Mouse (Mus musculus) hindbrain, embryonic 10.5 days (tissue): ENCODE data around the gene Rps28. TPM values are rescaled to one million over a fixed set of nuclear protein-coding genes. Genes with fewer than 3 reads are reported as not detected.
"Not testable (repeated sequence)": the region's sequence is repeated elsewhere in the genome, so short reads cannot be mapped to it uniquely, and the experiment has no call there.

Experiments
- DNase-seq: peaks from one replicate; pipeline ENCODE4 v3.0.0-alpha.2; 2017; ENCODE audit warnings: low spot score
- H3K27ac ChIP-seq: fragments of 300-500 bp; sonication (generic); 2 replicates; pipeline ENCODE4 v1.5.1; 2016; ENCODE audit warnings: mild to moderate bottlenecking, moderate library complexity
- H3K27me3 ChIP-seq: fragments of 300-500 bp; sonication (generic); 2 replicates; pipeline ENCODE4 v1.6.1; 2016; ENCODE audit warnings: mild to moderate bottlenecking; ENCODE audit not compliant: poor library complexity, insufficient read depth, severe bottlenecking
- H3K36me3 ChIP-seq: fragments of 300-500 bp; sonication (generic); 2 replicates; pipeline ENCODE4 v1.6.1; 2016; ENCODE audit warnings: mild to moderate bottlenecking, moderate library complexity
- H3K4me1 ChIP-seq: fragments of 300-500 bp; sonication (generic); replicated peaks from 2 replicates; pipeline ENCODE4 v1.6.1; 2016; ENCODE audit warnings: mild to moderate bottlenecking
- H3K4me3 ChIP-seq: fragments of 300-500 bp; sonication (generic); 2 replicates; pipeline ENCODE4 v1.5.1; 2016; ENCODE audit warnings: mild to moderate bottlenecking, moderate library complexity
- H3K9me3 ChIP-seq: fragments of 300-500 bp; sonication (generic); 2 replicates; pipeline ENCODE4 v1.6.1; 2016; ENCODE audit warnings: mild to moderate bottlenecking, moderate library complexity
- whole genome bisulfite sequencing: fragments of 180-500 bp; shearing (Covaris S2); methylation state at CpG from one replicate; pipeline ENCODE4 v1.1.7; 2016; 5-methylcytosine and 5-hydroxymethylcytosine counted together
- polyA plus RNA-seq: library from polyadenylated mRNA; unstranded; fragments of >200 nt; fragmentation: Nextera tagmentation; extraction: Ambion mirVana; gene quantifications from 2 replicates; pipeline ENCODE4 v1.2.1, GENCODE M21; 2016

Gene Rps28
- polyA plus RNA-seq, 1 experiment from 2014 or later, result 712 TPM

GRCm38 (mm10) chr17:33824997-33825330, 602 bp upstream of the Rps28 start:
- not testable (repeated sequence) for H3K27me3 ChIP-seq, H3K9me3 ChIP-seq, DNase-seq
- Histone ChIP-seq H3K4me3 (peak overlapping the region; percentile 85), H3K36me3 (peaks cover 65% of the 10 kb centered on the region), H3K27ac (peak overlapping the region; percentile 93), H3K4me1 (peaks cover 35% of the 10 kb centered on the region)
- WGBS, result 9% methylated on average over 6 of the region's 6 CpGs

GRCm38 (mm10) chr17:33823171-33823570, 1.2 kb downstream of the Rps28 start:
- Histone ChIP-seq H3K4me1 (peaks cover 48% of the 10 kb centered on the region), H3K27ac (peak overlapping the region; percentile 93), H3K36me3 (peaks cover 65% of the 10 kb centered on the region), H3K4me3 (peak overlapping the region; percentile 85)
- DNase-seq, H3K27me3 ChIP-seq, H3K9me3 ChIP-seq: not testable (repeated sequence)
- 83% methylated on average over 8 of the region's 8 CpGs for WGBS

GRCm38 (mm10) chr17:33822436-33822959, 1.9 kb downstream of the Rps28 start:
- Histone ChIP-seq H3K9me3 (no peaks in the 10 kb centered on the region), H3K27me3 (no peaks in the 10 kb centered on the region), H3K4me3 (peak overlapping the region; percentile 85; the same call in 1 of the 2 replicates), H3K27ac (0 out of 2 replicates have a peak overlapping the region, but pooled peaks have one; percentile 2), H3K4me1 (peaks cover 55% of the 10 kb centered on the region), H3K36me3 (peaks cover 63% of the 10 kb centered on the region)
- WGBS, result 83% methylated on average over 1 of the region's 1 CpGs
- DNase-seq, result no peak

- no peak for DNase-seq
- Histone ChIP-seq H3K4me3 (peak overlapping the region; percentile 60), H3K27me3 (no peaks in the 10 kb centered on the region), H3K36me3 (peaks cover 54% of the 10 kb centered on the region), H3K27ac (peak overlapping the region; percentile 93), H3K4me1 (peaks cover 49% of the 10 kb centered on the region), H3K9me3 (no peaks in the 10 kb centered on the region)
- WGBS, result 23% methylated on average over 33 of the region's 33 CpGs
Measured at GRCm38 (mm10) chr17:33817969-33818643, 6.3 kb downstream of the Rps28 start.

DNA sequence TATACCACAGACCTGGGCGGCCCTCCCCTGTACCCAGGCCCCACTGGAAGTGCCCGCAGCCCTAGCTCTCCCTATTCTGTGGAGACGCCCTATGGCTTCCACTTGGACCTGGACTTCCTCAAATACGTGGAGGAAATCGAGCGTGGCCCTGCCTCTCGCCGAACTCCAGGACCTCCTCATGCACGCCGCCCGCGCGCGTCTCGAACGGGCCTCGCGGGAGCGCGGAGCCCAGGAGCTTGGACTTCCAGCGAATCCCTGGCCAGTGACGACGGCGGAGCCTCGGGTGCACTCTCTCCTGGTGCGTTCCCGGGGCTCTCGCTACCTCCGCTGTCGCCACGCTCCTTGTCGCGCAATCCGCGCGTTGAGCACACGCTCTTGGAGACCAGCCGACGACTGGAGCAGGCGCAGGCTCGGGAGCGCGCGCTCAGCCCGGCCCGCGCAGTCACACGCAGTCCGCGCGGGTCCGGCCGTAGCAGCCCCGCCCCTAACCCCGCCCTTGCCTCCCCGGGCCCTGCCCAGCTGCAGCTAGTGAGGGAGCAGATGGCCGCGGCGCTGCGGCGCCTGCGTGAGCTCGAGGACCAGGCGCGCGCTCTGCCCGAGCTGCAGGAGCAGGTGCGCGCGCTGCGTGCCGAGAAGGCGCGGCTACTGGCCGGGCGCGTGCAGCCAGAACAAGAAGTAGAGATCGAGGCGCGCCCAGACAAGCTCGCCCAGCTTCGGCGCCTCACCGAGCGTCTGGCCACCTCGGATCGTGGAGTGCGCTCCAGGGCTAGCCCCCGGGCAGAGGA, 7.0 kb downstream of the Rps28 start:
- peak overlapping the region; percentile 60 for H3K4me3 ChIP-seq

GRCm38 (mm10) chr17:33816612-33817011, 7.8 kb downstream of the Rps28 start:
- DNase-seq, result no peak
- WGBS, result 77% methylated on average over 5 of the region's 5 CpGs
- no peaks in the 10 kb centered on the region for H3K9me3 ChIP-seq
- peak overlapping the region; percentile 60 for H3K4me3 ChIP-seq
- peaks cover 10% of the 10 kb centered on the region; the same call in 1 of the 2 replicates for H3K27me3 ChIP-seq
- peak overlapping the region; percentile 93; the same call in 1 of the 2 replicates for H3K27ac ChIP-seq
- H3K4me1 ChIP-seq, result peaks cover 37% of the 10 kb centered on the region
- H3K36me3 ChIP-seq, result peaks cover 39% of the 10 kb centered on the region

More for the DNA sequence above, 7.0 kb downstream of the Rps28 start:
- Histone ChIP-seq H3K4me1 (peaks cover 44% of the 10 kb centered on the region), H3K27me3 (peaks cover 3% of the 10 kb centered on the region; the same call in 1 of the 2 replicates), H3K9me3 (no peaks in the 10 kb centered on the region), H3K27ac (peak overlapping the region; percentile 93), H3K36me3 (peaks cover 46% of the 10 kb centered on the region)
- DNase-seq, result peak; percentile 96
- whole genome bisulfite sequencing, result under 1% methylated on average over 89 of the region's 89 CpGs

- no peak for DNase-seq
- Histone ChIP-seq H3K27ac (no peak overlapping the region), H3K36me3 (peaks cover 27% of the 10 kb centered on the region), H3K9me3 (no peaks in the 10 kb centered on the region), H3K4me3 (no peak overlapping the region), H3K4me1 (peaks cover 42% of the 10 kb centered on the region), H3K27me3 (peaks cover 22% of the 10 kb centered on the region)
- 90% methylated on average over 6 of the region's 6 CpGs for WGBS
Measured at GRCm38 (mm10) chr17:33815399-33815798, 9.0 kb downstream of the Rps28 start.

- H3K9me3 ChIP-seq, result no peaks in the 10 kb centered on the region
- H3K36me3 ChIP-seq, result peaks cover 3% of the 10 kb centered on the region; the same call in 1 of the 2 replicates
- no peak for DNase-seq
- no peak overlapping the region for H3K27ac ChIP-seq
- H3K4me1 ChIP-seq, result peaks cover 33% of the 10 kb centered on the region
- peaks cover 23% of the 10 kb centered on the region for H3K27me3 ChIP-seq
- WGBS, result 66% methylated on average over 4 of the region's 4 CpGs
- no peak overlapping the region for H3K4me3 ChIP-seq
Measured at GRCm38 (mm10) chr17:33812990-33813389, 11.4 kb downstream of the Rps28 start.

DNA sequence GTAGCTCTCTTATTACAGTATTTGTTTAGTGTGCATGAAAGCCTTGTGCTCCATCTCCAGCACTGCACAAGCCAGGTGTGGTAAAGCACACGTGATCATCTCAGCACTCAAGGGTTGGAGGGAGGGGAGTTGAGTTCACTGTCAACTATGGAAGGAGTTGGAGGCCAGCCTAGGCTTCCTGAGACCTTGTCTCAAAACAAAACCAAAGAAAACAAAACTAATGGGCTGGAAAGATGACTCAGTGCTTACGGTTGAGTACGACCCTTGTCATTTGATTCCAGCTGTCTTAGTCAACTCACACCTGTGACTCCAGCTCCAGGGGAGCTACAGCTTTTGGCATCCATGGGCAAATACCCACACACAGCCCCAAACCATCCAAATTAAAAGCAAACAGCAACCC, 11.9 kb downstream of the Rps28 start:
- WGBS, result 66% methylated on average over 3 of the region's 3 CpGs
- no peak overlapping the region for H3K27ac ChIP-seq
- H3K27me3 ChIP-seq, result peaks cover 23% of the 10 kb centered on the region
- DNase-seq, result no peak
- H3K9me3 ChIP-seq, result no peaks in the 10 kb centered on the region
- peaks cover 29% of the 10 kb centered on the region for H3K4me1 ChIP-seq
- H3K4me3 ChIP-seq, result no peak overlapping the region
- H3K36me3 ChIP-seq, result no peaks in the 10 kb centered on the region; the same call in 1 of the 2 replicates

- 29% methylated on average over 7 of the region's 7 CpGs for WGBS
- H3K27me3 ChIP-seq, result peaks cover 23% of the 10 kb centered on the region
Measured at GRCm38 (mm10) chr17:33811142-33811516, 13.2 kb downstream of the Rps28 start.

DNA sequence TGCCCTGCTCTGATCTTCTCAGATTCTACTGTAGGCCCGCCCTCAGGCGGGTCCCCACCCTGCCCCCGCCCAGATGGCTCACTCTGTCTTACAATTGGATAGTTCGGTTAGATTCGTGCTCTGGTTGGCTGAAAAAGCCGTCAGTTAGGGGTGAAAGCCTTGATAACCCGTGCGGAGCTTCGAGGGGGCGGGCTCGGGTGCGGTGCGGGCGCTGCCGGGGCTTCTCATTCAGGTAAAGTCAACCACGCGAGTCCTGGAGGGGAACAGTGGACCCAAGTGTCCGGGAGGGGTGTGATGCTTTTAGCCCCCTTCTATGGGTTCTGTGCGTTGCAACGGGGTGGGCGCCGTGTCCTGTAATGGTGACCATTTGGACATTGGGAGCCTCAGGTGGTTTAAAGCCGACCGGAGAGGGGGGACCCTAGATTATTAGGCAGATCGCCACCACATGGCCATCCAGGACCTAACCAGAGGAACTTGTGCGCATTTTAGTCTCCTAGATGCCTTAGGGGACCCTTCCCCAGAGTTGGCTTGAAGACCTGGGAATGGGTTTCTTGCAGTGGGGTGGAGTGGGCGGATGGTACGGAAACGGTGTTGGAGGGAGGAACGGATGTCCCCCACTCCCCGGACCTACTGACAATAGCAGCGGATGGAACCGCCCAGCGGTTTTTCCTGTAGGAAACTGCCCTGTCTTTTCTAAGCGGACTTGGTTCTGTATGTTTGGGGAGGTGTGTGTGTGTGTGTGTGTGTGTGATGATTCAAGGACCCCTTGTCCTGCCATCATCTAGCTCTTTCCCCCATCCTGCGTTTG, 13.8 kb downstream of the Rps28 start, which contains the start of gene Kank3:
TSS of gene Kank3 (plus strand) at position 186 of the 808 bp plus-strand sequence.
- WGBS, result 1% methylated on average over 36 of the region's 36 CpGs
- H3K36me3 ChIP-seq, result no peaks in the 10 kb centered on the region; the same call in 1 of the 2 replicates
- no peaks in the 10 kb centered on the region for H3K9me3 ChIP-seq
- peak within 1 kb of the TSS; percentile 64 for H3K4me3 ChIP-seq
- H3K27me3 ChIP-seq, result peaks cover 23% of the 10 kb centered on the region
- peak within 1 kb of the TSS; percentile 75 for H3K27ac ChIP-seq
- DNase-seq, result peak; percentile 92
- peaks cover 20% of the 10 kb centered on the region for H3K4me1 ChIP-seq

More at GRCm38 (mm10) chr17:33811142-33811516, 13.2 kb downstream of the Rps28 start:
- Histone ChIP-seq H3K4me1 (peaks cover 20% of the 10 kb centered on the region), H3K36me3 (no peaks in the 10 kb centered on the region; the same call in 1 of the 2 replicates), H3K27ac (0 out of 2 replicates have a peak overlapping the region, but pooled peaks have one; percentile 31), H3K4me3 (peak overlapping the region; percentile 64), H3K9me3 (no peaks in the 10 kb centered on the region)
- DNase-seq, result no peak

DNA sequence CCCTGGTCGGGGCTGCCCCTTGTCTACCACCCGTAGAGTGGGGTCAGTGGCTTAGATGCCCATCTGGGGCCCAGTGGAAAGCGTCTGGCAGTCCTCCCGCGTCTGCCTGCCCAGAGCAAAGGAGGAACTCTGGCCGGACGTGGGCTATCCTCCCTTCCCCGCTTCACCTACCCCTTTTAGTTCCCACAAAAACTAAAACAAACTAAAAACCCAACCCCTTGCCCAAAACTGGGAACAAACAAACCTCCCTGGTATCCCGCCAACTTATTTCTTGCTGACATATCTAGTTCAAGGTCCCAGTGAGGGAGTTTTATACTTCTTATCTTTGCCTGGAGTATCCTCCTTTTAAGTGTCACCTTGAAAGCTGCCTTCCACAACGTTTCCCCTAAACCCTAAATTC, 16.2 kb downstream of the Rps28 start:
- Histone ChIP-seq H3K27me3 (peaks cover 23% of the 10 kb centered on the region), H3K36me3 (no peaks in the 10 kb centered on the region), H3K4me1 (peaks cover 20% of the 10 kb centered on the region), H3K9me3 (no peaks in the 10 kb centered on the region), H3K4me3 (no peak overlapping the region), H3K27ac (no peak overlapping the region)
- DNase-seq, result no peak
- 40% methylated on average over 10 of the region's 10 CpGs for WGBS
